Mouse (Mus musculus): ENCODE results near the gene Tmem95. TPM values are rescaled to one million over a fixed set of nuclear protein-coding genes. Genes with fewer than 3 reads are reported as not detected.

The Tmem95 gene
- total RNA-seq, 2 experiments from 2014 or later, result not detected

DNA sequence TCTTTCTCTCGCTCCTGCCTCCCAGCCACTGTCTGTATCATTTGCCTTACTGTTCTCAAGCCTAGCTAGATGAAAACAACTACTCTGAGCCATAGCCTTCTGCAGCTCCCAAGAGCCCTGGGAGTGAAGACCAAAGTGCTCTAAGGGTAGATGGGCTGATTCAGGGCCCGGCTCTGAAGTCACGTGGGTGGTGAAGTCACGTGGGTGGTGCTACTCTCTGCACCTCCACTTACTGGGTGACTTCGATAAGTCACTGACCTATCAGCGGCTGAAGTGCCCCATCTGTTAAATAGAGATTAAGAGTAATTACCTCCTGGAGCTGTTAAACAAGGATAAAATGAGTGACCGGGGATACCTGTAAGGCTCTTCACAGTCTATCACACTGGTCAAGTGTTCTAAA lies 23.8 kb downstream of the Tmem95 start:
- ATAC-seq (replicated peaks; ENCODE audit: low FRiP score, poor library complexity, severe bottlenecking), result peak; percentile 83

DNA sequence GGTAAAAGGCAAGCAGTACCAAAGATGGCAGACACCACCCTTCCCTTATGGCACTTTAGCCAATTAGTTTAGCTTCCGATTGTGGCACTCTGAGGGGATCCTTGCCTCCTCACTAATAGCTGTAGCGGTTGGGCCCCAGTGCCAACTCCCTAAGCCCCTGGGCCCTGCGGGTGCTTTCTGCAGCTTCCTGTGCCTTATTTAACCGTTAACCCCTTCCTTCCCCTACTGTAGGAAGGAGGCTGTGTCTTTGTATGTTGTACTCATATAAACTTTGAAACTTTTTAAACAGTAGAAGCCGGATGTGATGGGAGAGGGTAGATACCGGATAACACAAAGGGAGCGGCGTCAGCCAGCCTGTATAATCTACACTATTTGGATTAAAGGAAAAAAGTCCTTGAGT lies 27.1 kb downstream of the Tmem95 start:
- no peak for ATAC-seq (replicated peaks; ENCODE audit: low FRiP score, poor library complexity, severe bottlenecking)

DNA sequence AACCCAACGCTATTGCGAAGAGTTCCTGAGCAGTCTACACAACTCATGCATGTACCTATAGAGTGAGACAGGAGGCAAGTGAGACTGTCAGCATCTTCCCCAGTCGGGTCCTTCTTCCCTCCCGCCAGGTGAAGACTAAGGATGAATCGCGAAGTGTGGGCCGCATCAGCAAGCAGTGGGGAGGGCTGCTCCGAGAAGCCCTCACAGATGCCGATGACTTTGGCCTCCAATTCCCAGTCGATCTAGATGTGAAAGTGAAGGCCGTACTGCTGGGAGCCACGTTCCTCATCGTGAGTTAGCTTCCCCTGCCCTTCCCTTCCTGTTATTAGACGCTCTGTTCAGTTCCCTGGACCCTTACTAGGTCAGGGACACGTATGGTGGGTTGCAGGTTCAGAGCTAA lies 27.9 kb downstream of the Tmem95 start:
- no peak for ATAC-seq (replicated peaks; ENCODE audit: low FRiP score, poor library complexity, severe bottlenecking)

DNA sequence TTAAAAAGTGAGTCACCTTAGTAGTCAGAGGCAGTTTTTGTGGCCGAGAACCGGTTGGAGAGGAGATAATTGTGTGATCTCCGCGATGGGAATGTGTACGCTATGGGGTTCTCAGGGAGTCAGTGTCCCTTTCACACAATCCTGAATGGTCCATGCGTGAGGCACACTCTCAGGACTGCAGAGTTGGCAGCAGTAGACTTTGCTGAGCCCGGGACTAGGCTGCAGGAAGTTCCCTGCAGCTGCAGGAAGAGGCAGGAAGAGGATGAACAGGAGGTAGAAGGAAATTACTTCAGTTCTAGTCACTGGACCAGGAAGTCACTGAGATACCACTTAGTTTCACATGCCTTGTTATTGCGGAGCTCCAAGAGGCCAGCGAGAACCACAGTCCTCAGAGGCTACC lies 28.7 kb downstream of the Tmem95 start:
- ATAC-seq (replicated peaks; ENCODE audit: low FRiP score, poor library complexity, severe bottlenecking), result no peak

DNA sequence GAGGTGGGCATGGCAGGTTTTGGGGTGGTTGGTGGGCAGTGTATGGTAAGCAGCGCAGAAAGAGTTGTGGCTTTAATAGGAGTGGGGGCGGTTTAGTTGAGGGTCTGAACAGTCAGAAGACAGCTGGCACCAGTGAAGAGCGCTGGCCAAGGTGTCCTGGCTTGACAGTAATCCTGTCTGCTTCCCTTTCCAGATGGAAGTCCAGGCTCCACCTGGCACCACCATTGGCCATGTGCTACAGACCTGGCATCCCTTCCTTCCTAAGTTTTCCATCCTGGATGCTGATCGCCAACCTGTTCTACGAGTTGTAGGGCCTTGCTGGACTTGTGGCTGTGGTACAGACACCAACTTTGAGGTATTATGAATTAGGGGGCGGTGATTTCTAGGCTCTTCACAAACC lies 29.8 kb downstream of the Tmem95 start:
- ATAC-seq (replicated peaks; ENCODE audit: low FRiP score, poor library complexity, severe bottlenecking), result no peak

DNA sequence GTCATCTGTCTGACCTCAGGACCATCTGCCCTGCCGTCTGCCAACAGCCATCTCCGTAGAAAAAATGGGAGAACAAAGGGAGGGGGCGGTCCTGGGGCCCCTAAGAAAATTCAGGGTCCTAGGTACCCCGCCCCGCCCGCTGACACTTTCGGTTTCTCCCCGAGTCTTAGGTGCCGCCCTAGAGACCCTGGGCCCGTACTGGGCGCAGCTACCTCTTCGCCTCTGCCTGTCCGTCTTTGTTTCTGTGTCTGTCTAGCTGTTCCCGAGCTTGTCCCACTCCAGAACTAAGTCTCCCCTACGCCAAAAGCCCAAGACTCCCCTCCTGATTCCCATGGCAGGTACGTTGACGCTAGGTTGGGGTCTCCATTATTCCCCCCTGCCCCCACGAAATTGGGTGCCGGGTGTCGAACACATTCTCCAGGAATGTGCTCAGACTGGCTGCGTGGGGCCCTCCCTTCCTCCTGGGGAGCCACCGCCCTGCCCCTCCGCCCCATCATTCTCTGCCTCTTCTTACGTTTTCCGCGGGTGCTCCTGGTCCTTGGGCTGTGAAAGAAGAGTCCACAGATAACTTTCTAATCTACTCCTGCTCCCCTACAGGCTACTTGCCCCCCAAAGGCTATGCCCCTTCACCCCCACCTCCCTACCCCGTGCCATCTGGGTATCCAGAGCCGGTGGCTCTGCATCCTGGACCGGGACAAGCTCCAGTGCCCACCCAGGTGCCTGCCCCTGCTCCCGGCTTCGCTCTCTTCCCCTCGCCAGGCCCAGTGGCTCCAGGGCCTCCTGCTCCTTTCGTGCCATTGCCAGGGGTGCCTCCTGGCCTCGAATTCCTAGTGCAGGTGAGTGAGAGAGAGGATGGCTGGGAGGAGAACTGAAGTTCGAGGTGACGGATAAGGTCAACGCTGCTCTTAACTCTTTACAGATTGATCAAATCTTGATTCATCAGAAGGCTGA lies 30.8 kb downstream of the Tmem95 start:
- peak; percentile 61 for ATAC-seq (replicated peaks; ENCODE audit: low FRiP score, poor library complexity, severe bottlenecking)

DNA sequence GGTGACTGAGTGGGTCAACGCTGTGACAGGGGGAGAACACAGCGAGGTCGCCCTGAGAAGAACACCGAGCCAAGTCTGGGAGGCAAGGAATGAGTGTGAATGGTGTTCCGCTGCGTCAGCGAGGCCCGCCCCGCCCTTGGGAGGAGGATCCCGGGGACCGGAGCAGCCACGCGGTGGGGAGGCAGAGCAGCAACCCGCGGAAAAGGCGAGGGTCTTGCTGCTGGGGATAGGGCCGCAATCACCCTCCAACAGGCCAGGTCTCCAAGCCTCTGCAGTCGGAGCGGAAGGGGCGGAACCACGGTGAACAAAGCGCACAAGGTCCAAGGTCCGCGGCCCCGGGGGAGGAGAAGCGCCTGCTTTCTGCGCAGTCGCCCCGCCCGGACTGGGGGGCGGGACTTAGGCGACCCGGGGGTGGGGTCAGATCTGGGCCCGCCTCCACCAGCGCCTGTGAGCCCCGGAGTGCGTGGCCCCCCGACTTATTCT lies 31.6 kb downstream of the Tmem95 start, which contains the start of gene Plscr3:
TSS of gene Plscr3 (plus strand) at position 179 of the 483 bp plus-strand sequence.
- peak; percentile 87 for ATAC-seq (replicated peaks; ENCODE audit: low FRiP score, poor library complexity, severe bottlenecking)

DNA sequence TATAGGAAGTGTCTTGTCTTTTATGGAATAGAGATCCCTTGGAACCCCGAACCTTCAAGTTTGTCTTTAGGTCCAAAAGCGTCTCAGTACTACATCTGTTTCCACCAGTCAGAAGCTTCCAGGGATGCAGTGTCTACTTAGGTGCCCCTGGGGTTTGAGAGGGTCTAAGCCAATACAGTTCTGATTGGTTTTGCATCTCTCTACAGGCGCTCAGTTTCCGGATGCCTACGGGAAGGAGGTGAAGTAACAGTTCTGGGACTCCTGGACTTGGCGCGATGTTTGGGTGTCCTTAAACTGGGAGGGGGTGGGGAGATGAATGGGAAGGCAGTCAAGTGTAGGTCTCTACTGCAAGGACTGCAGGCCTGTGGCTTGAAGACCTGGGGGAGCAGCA lies 39.1 kb downstream of the Tmem95 start:
- peak; percentile 16 for ATAC-seq (replicated peaks; ENCODE audit: low FRiP score, poor library complexity, severe bottlenecking)

DNA sequence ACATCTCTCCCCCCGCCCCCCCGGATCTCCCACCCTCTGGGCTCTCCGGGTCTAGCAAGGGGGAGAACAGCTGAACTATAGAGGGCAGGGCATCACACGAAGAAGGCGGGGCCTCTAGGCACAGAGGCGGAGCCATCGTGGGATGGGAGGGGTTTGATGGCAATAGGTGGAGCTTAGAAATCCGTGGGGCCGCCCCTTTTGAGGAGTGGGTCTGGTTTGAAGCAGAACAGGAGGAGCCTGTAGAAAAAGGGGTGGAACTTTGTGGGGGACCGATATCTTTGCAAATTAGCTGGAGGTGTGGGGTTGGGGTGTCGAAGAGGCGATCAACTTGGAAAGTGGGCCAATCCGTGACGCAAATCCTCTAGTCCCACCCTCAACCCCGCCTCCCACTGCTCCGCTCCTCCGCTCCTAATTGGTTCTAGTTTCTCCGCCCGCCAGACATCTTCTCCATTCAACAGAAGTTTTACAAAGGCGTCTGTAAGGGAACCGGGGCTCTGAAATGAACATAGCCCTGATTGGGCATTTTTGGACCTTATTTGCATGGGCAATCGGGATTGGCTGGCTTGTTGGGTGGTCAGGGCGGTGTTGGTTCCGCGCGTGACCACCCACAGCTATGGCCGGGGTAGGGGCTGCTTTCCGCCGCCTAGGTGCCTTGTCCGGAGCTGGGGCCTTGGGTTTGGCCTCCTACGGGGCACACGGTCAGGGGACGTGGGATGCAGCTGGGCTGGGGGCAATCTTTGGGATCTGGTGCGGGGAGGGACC lies 39.7 kb downstream of the Tmem95 start, which contains the start of gene Tmem256:
TSS of gene Tmem256 (plus strand) at position 563 of the 762 bp plus-strand sequence.
- peak; percentile 86 for ATAC-seq (replicated peaks; ENCODE audit: low FRiP score, poor library complexity, severe bottlenecking)

DNA sequence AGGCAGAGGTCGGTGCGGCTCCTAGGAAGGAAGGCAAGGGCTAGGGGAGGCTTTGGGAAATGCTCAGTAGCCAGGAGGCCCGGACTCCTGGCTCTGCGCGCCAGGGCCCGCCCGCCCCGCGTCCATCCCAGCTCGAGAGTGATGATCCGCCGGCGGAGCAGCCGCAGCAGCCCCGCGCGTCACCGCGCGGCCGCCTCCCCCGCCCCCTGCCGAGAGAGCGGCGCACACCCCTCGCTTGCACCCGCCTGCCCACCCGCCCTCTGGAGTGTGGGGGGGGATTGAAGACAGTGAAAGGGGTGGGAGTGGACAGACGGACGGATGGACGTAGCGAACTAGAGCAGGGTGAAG lies 40.2 kb downstream of the Tmem95 start, which contains the start of gene Nlgn2:
TSS of gene Nlgn2 (minus strand) at position 181 of the 348 bp plus-strand sequence.
- 0 out of 2 replicates have a peak, but pooled peaks have one; percentile 1 for ATAC-seq (replicated peaks; ENCODE audit: low FRiP score, poor library complexity, severe bottlenecking)

DNA sequence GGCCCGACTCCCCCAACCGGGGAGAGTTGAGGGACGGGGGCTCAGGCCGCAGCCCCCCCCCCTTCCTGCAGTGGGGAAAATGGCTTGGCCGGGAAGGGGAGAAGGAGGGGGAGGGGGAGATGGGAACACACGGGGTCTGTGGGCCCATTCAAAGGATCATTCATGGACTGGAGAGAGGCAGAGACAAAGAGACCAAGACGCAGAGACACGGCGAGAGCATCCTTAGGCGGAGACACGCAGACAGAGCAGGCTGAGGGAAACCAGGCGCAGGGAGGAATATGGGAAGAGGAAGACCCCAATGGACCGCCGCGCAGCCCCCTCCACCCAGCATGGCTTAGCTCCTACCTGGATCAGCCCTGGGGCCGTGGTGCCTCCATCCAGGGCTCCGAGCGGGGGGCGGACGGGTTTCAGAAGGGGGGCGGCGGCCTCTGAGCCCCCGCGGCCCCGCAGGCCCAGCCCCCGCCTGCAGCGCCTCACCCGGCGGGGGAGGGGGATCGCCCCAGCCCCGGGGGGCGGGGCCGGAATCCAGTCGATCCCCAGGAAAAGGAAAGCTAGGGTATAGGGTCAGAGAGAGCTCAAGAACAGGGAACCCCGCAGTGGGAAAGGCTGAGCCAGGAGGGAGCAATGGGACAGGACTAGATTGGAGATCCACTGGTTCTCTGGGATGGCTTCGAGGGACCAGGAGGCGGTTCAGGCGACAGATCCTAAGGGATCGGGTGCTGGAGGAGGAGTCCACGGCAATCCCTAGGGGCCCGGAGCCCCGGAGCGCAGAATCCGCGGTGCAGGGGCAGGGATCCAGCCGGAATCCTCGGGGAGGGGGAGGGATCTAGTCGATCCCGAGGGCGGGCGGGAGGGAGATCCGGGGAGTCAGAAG lies 40.9 kb downstream of the Tmem95 start:
- ATAC-seq (replicated peaks; ENCODE audit: low FRiP score, poor library complexity, severe bottlenecking), result no peak

DNA sequence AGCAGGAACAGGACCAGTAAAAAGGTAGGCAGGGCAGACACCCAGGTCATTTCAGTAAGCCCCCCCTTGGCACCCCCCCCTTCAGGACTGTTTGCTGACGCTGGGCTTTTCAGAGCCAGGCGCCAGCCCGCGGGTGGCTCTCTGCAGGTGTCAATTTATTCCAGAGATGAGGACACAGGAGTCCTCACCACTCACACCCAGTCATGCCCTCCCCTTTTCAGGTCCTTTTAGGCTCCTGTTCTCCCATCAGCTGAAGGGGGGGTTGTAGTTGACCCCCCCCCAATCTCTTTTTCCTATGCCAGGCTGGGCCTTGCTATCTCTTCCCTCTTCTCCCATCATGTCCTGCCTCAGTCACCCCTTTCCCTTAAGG lies 41.9 kb downstream of the Tmem95 start:
- no peak for ATAC-seq (replicated peaks; ENCODE audit: low FRiP score, poor library complexity, severe bottlenecking)

DNA sequence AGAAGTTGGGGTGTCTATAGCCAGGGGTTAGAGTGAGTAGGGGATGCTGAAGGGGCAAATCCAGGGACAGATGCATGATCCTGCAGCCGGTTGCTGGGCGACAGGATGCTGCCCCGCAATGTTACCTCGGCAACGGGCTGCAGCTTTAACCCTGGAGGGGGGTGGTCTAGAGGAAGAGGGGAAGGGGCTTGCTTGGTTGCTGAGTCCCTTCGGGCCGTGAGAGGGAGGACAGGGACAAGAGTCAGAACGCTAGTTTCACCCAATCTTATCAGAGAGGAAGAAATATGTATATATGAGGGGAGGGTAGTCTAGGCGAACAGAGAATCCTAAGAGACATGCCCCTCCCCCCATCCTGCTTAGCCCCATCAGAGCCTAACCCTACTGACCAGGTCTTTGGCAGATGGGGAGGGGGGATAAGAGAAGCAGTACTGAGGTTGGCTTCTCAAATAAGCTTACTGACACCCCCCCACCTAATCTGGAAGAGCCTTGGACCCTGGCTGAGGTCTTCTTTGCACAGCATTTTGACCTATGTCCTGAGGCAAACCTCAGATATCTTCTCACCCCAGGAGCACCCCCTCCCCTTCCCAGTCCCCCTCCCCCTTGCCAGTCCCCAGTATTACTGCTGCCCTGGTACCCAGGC lies 42.4 kb downstream of the Tmem95 start:
- no peak for ATAC-seq (replicated peaks; ENCODE audit: low FRiP score, poor library complexity, severe bottlenecking)

DNA sequence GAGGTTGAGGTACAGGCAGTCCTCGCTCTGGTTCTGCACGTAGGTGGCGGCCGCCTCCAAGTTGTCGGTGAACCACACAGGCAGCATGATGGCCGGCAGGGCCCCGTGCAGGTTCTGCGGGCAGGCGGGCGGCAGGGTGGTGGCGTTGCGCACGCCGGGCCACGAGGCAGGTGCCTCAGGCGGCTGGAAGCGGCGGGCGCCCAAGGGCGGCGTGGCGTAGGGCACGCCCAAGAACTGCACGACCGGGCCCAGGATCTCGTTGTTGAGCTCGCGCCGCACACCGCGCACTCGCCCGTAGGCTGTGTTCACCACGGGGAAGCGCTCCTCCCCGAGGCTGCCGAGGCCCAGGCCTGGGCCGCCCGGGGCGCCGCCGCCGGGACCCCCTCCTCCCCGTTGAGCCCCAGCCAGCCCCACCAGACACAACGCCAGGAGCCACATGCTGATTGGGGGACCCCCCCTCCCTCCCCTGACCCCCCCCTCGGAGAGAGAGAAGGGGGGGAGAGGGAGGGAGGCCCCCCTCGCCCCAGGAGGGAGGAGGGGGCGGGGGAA lies 43.7 kb downstream of the Tmem95 start:
- peak; percentile 44 for ATAC-seq (replicated peaks; ENCODE audit: low FRiP score, poor library complexity, severe bottlenecking)

DNA sequence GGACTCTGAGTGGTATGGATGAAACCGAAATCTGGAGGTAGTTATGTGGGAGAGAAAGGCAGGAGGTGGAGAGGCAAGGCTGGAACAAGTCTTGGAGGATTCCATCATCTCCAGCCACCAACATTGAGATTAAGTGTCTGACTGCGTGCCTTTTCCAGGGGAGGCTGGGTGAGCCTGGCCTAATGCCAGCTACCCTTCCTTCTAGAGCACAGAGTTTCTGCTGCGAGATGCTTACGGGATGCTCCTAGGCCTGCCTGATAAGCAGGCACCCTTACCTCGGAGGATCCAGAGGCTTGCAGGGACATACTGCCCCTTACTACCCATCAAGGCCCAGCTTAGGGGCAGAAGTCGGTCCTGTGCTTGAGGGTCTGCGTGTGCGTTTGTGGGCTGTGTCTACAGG lies 44.3 kb downstream of the Tmem95 start:
- no peak for ATAC-seq (replicated peaks; ENCODE audit: low FRiP score, poor library complexity, severe bottlenecking)

DNA sequence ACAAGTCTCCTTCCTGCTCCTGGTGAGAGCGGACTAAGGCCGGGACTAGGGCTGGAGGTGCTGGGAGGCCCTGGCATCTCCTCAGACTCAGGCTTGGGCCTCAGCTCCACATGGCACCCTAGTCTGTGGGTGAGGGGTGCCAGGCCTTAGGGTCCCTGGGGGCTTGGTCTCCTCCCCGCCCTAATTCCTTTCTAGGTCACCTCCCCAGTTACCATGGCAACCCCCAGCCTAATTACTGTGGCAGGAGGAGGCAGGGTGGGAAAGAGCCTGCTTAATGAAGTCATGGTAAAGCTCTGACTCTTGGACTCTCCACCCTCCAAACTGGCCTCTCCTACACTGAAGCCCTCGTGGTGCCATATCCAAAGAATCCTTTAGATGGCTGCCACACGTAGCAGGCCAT lies 49.0 kb downstream of the Tmem95 start:
- no peak for ATAC-seq (replicated peaks; ENCODE audit: low FRiP score, poor library complexity, severe bottlenecking)
